Mouse (Mus musculus) liver, embryonic 14.5 days (tissue): ENCODE measurements around the gene Pcyt1a.

Experiments used
- CTCF ChIP-seq: IDR thresholded peaks from 2 replicates; pipeline ENCODE4 v1.5.1; 2016; ENCODE audit warnings: antibody characterized with exemption, low read depth, control low read depth
- EP300 ChIP-seq: IDR thresholded peaks from 2 replicates; pipeline ENCODE4 v1.6.1; 2016; ENCODE audit warnings: antibody characterized with exemption, low read depth

DNA sequence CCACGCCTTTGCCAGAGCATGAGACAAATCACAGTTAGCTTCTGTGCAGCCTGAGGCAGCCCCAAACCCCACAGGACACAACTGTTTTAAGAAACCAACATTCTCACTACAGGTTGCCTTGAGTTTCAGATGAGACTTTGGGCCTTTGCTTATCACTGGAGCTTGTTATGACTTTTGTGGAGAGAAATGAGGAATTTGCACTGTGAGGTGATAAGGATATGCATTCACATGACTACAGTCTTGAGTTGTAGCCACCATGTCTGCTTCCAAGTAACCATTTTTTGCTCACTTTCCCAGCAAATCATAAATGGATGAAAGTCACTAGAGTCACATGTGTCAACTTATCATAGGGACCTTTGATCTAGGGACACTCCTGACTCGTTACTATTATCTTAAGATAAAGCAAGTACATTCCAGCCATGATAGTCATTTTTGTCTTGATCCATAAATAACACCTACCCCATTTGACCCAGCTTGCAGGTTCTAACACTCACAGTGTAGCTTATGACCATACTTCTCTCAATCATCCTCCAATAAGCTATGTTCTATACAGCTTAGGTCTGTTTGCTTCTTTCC lies 15.9 kb downstream of the Pcyt1a start:
- no peak for TF ChIP-seq CTCF
- TF ChIP-seq EP300: no peak
